Mouse (Mus musculus) G1E (cell line): ENCODE measurements around the gene Adam12.

Source experiments
- CTCF ChIP-seq: IDR thresholded peaks from 2 replicates; pipeline ENCODE4 v1.5.1; 2012; ENCODE audit warnings: low read depth, low read length, inconsistent platforms, mixed read lengths
- GATA1 ChIP-seq: IDR thresholded peaks from 2 replicates; pipeline ENCODE4 v1.6.1; 2012; ENCODE audit warnings: borderline replicate concordance, low read length, inconsistent platforms, mixed read lengths
- GATA2 ChIP-seq: IDR thresholded peaks from 2 replicates; pipeline ENCODE4 v1.6.1; 2012; ENCODE audit warnings: low read depth, low read length, inconsistent platforms, borderline replicate concordance
- TAL1 ChIP-seq: conservative IDR thresholded peaks from 2 replicates; pipeline ENCODE4 v1.6.1; 2012; ENCODE audit warnings: low read depth, low read length, inconsistent platforms, mixed read lengths

DNA sequence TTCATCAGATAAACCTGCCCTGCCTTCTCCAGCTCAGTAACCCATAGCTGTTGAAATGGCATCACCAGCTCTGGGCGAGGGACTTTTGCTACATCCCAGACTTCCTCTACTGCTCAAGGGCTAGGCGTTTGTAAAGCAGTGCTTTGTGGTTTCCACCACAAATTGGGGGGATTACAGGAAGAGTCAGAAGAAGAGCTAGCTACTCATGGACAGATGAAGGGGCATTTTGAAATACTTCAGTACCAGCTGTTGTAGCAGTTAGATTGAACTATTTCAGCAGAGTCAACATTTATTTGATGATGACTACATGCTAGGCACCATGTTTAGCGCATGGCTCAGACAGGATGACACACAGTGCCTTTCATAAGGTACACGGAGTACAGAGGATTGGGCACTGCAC is 361.7 kb downstream of the Adam12 start:
- TF ChIP-seq GATA1, result no peak
- no peak for TF ChIP-seq GATA2
- TF ChIP-seq CTCF, result no peak
- TF ChIP-seq TAL1, result no peak
